Mouse (Mus musculus) gastrocnemius, postnatal 10 days (tissue): ENCODE results near the gene Pard6b. TPM values are rescaled to one million over a fixed set of nuclear protein-coding genes. Genes with fewer than 3 reads are reported as not detected.

Experiments
- DNase-seq: peaks from one replicate; pipeline ENCODE4 v3.0.0; 2021; ENCODE audit warnings: mixed read lengths
- microRNA-seq, 2 experiments: library from miRNA; unstranded; fragments of <30 nt; microRNA quantifications; one replicate each; pipeline ENCODE4 v1.2.0; 2021
- total RNA-seq, 2 experiments: library from RNA; stranded (reverse); gene quantifications; 2 replicates each; pipeline ENCODE4 v1.2.3; 2021

The Pard6b gene
- total RNA-seq, 2 experiments from 2014 or later, result 0.85 to 0.93 TPM

- peak; percentile 89 for DNase-seq
Observed at GRCm38 (mm10) chr2:168128211-168128859, 47.5 kb downstream of the Pard6b start.

GRCm38 (mm10) chr2:168130046-168130445, 49.2 kb downstream of the Pard6b start:
- DNase-seq, result no peak

- no peak for DNase-seq
Observed at GRCm38 (mm10) chr2:168137161-168137560, 56.4 kb downstream of the Pard6b start.

- DNase-seq, result no peak
Observed at GRCm38 (mm10) chr2:168143794-168144193, 63.0 kb downstream of the Pard6b start.

- DNase-seq, result no peak
Observed at GRCm38 (mm10) chr2:168145437-168145836, 64.6 kb downstream of the Pard6b start.

GRCm38 (mm10) chr2:168147722-168148432, 67.1 kb downstream of the Pard6b start:
- no peak for DNase-seq

- no peak for DNase-seq
Observed at GRCm38 (mm10) chr2:168149241-168149640, 68.4 kb downstream of the Pard6b start.

Small RNAs within 50 kb of the gene (microRNA-seq; reads per million reads assigned to microRNA genes)
- 0 reads per million in 2 experiments for gene Gm24327

Other genes starting within 250 kb of the Pard6b start
- gene Ptpn1, start 148.9 kb upstream of the Pard6b start, total RNA-seq, result 10 to 100 TPM; 16.4 to 22.7 TPM
- gene Ripor3, start 70.4 kb upstream of the Pard6b start, total RNA-seq, result 1 to 10 TPM; 3.5 to 5.8 TPM
- gene Adnp, start 126.1 kb downstream of the Pard6b start, total RNA-seq, result 10 to 100 TPM; 28.4 to 33.5 TPM
- 10 to 100 TPM; 14.6 to 19.5 TPM for gene Gm20716, start 149.4 kb downstream of the Pard6b start, total RNA-seq
- 10 to 100 TPM; 49.7 to 54.9 TPM for gene Dpm1, start 149.6 kb downstream of the Pard6b start, total RNA-seq
- 1 to 10 TPM; 3.5 to 4.3 TPM for gene Mocs3, start 149.6 kb downstream of the Pard6b start, total RNA-seq
- gene Kcng1, start 200.7 kb downstream of the Pard6b start, total RNA-seq, result under 1 TPM; 0.23 to 0.35 TPM